Mouse (Mus musculus): Measurements from ENCODE around the gene Egfl8.

Egfl8 gene

GRCm38 (mm10) chr17:34597566-34598095, 18.1 kb downstream of the Egfl8 start, which contains the start of gene Ager:
Gene Ager, plus strand, starts transcription at chr17:34597862.
- CTCF ChIA-PET = interaction anchor here (0.7 kb wide), 2 partner anchors 389 to 823 kb away, joined by 4 to 8 read pairs; no protein-coding TSS in a partner anchor

GRCm38 (mm10) chr17:34596098-34596497, 19.7 kb downstream of the Egfl8 start:
- CTCF ChIA-PET = interaction anchor here (0.6 to 0.7 kb wide), 2 partner anchors 21 to 398 kb away, joined by 5 to 11 read pairs; no protein-coding TSS in a partner anchor

GRCm38 (mm10) chr17:34593752-34594525, 21.8 kb downstream of the Egfl8 start:
- CTCF ChIA-PET = interaction anchor here (1.0 kb wide), 1 partner anchor 9 kb away, joined by 3 read pairs; no protein-coding TSS in a partner anchor

GRCm38 (mm10) chr17:34592581-34593549, 22.9 kb downstream of the Egfl8 start:
- CTCF ChIA-PET = interaction anchor here (0.6 to 1.0 kb wide), 2 partner anchors 10 to 375 kb away, joined by 3 to 6 read pairs; no protein-coding TSS in a partner anchor

GRCm38 (mm10) chr17:34591994-34592375, 23.8 kb downstream of the Egfl8 start:
- CTCF ChIA-PET = interaction anchor here (0.6 to 0.7 kb wide), 2 partner anchors 376 to 422 kb away, joined by 3 to 6 read pairs; no protein-coding TSS in a partner anchor

- CTCF ChIA-PET = interaction anchor here (0.6 to 0.7 kb wide), 2 partner anchors 349 to 422 kb away, joined by 3 read pairs; no protein-coding TSS in a partner anchor
These were observed 24.5 kb downstream of the Egfl8 start, which contains the start of gene Pbx2 for GRCm38 (mm10) chr17:34591029-34591993. Gene Pbx2, plus strand, starts transcription at chr17:34591266.

GRCm38 (mm10) chr17:34590154-34590987, 25.4 kb downstream of the Egfl8 start:
- CTCF ChIA-PET = interaction anchor here (0.6 to 0.8 kb wide), 2 partner anchors 29 to 348 kb away, joined by 3 read pairs; no protein-coding TSS in a partner anchor

- CTCF ChIA-PET = interaction anchor here (0.8 kb wide), 1 partner anchor 29 kb away, joined by 3 read pairs; no protein-coding TSS in a partner anchor
These were observed 26.1 kb downstream of the Egfl8 start, which contains the start of gene Gpsm3 for GRCm38 (mm10) chr17:34589681-34590101. Gene Gpsm3, plus strand, starts transcription at chr17:34589806.

GRCm38 (mm10) chr17:34589206-34589605, 26.6 kb downstream of the Egfl8 start:
- CTCF ChIA-PET = interaction anchor here (0.8 kb wide), 1 partner anchor 30 kb away, joined by 3 read pairs; no protein-coding TSS in a partner anchor

GRCm38 (mm10) chr17:34588767-34589166, 27.0 kb downstream of the Egfl8 start:
- CTCF ChIA-PET = interaction anchor here (0.9 kb wide), 1 partner anchor 14 kb away, joined by 4 read pairs; the partner anchor contains the start of genes Agpat1 and Rnf5

- CTCF ChIA-PET = interaction anchor here (0.9 kb wide), 1 partner anchor 15 kb away, joined by 4 read pairs; the partner anchor contains the start of genes Agpat1 and Rnf5
These were observed 28.0 kb downstream of the Egfl8 start for GRCm38 (mm10) chr17:34587814-34588213.

GRCm38 (mm10) chr17:34587423-34587811, 28.4 kb downstream of the Egfl8 start:
- CTCF ChIA-PET = no interaction called here

GRCm38 (mm10) chr17:34586796-34587422, 28.9 kb downstream of the Egfl8 start:
- CTCF ChIA-PET = no interaction called here

GRCm38 (mm10) chr17:34585877-34586771, 29.6 kb downstream of the Egfl8 start:
- CTCF ChIA-PET = no interaction called here

GRCm38 (mm10) chr17:34585121-34585520, 30.6 kb downstream of the Egfl8 start:
- CTCF ChIA-PET = interaction anchor here (0.6 kb wide), 1 partner anchor 645 kb away, joined by 3 read pairs; no protein-coding TSS in a partner anchor

- CTCF ChIA-PET = no interaction called here
These were observed 32.0 kb downstream of the Egfl8 start for GRCm38 (mm10) chr17:34583819-34584218.

GRCm38 (mm10) chr17:34583397-34583796, 32.4 kb downstream of the Egfl8 start:
- CTCF ChIA-PET = no interaction called here
